Mouse (Mus musculus) cerebral cortex, adult 2 months (tissue): ENCODE results near the gene Wscd2.

Experiments used
- WGBS: fragments of 180-500 bp; shearing (Covaris S2); methylation state at CpG from one replicate; pipeline ENCODE4 v1.1.7; 2018; 5-methylcytosine and 5-hydroxymethylcytosine counted together

Gene Wscd2

GRCm38 (mm10) chr5:113490033-113490432, at the start of gene Wscd2:
Gene Wscd2 (plus strand): TSS chr5:113490333.
- 52% methylated on average over 6 of the region's 6 CpGs for WGBS

GRCm38 (mm10) chr5:113442180-113442579, 48.0 kb upstream of the Wscd2 start:
- WGBS = 87% methylated on average over 3 of the region's 3 CpGs

- 82% methylated on average over 9 of the region's 9 CpGs for WGBS
These were observed 42.0 kb upstream of the Wscd2 start for GRCm38 (mm10) chr5:113448023-113448734.

- WGBS = 86% methylated on average over 3 of the region's 3 CpGs
These were observed 40.8 kb upstream of the Wscd2 start for GRCm38 (mm10) chr5:113449336-113449735.

- WGBS = 48% methylated on average over 1 of the region's 1 CpGs
These were observed 37.4 kb upstream of the Wscd2 start for GRCm38 (mm10) chr5:113452691-113453090.

- 38% methylated on average over 4 of the region's 4 CpGs for WGBS
These were observed 36.8 kb upstream of the Wscd2 start for GRCm38 (mm10) chr5:113453356-113453755.

- 56% methylated on average over 10 of the region's 10 CpGs for WGBS
These were observed 34.1 kb upstream of the Wscd2 start for GRCm38 (mm10) chr5:113456020-113456419.

GRCm38 (mm10) chr5:113456756-113457155, 33.4 kb upstream of the Wscd2 start:
- WGBS = 77% methylated on average over 4 of the region's 4 CpGs

- WGBS = 68% methylated on average over 6 of the region's 6 CpGs
These were observed 32.9 kb upstream of the Wscd2 start for GRCm38 (mm10) chr5:113457260-113457659.

- 62% methylated on average over 7 of the region's 7 CpGs for WGBS
These were observed 30.2 kb upstream of the Wscd2 start for GRCm38 (mm10) chr5:113459942-113460341.

- 16% methylated on average over 16 of the region's 16 CpGs for whole genome bisulfite sequencing
These were observed 28.6 kb upstream of the Wscd2 start for GRCm38 (mm10) chr5:113461582-113461981.

GRCm38 (mm10) chr5:113461998-113462625, 28.0 kb upstream of the Wscd2 start:
- WGBS = 40% methylated on average over 21 of the region's 21 CpGs

GRCm38 (mm10) chr5:113464731-113465130, 25.4 kb upstream of the Wscd2 start:
- 71% methylated on average over 6 of the region's 6 CpGs for WGBS

- WGBS = 42% methylated on average over 6 of the region's 6 CpGs
These were observed 23.6 kb upstream of the Wscd2 start for GRCm38 (mm10) chr5:113466536-113466935.

- 45% methylated on average over 4 of the region's 4 CpGs for WGBS
These were observed 23.1 kb upstream of the Wscd2 start for GRCm38 (mm10) chr5:113467072-113467471.

GRCm38 (mm10) chr5:113467765-113468164, 22.4 kb upstream of the Wscd2 start:
- WGBS = 16% methylated on average over 8 of the region's 8 CpGs

- WGBS = 71% methylated on average over 5 of the region's 5 CpGs
These were observed 21.5 kb upstream of the Wscd2 start for GRCm38 (mm10) chr5:113468625-113469024.

- WGBS = 88% methylated on average over 5 of the region's 5 CpGs
These were observed 20.9 kb upstream of the Wscd2 start for GRCm38 (mm10) chr5:113469231-113469630.

- 74% methylated on average over 5 of the region's 5 CpGs for WGBS
These were observed 20.3 kb upstream of the Wscd2 start for GRCm38 (mm10) chr5:113469826-113470225.

- WGBS = 45% methylated on average over 4 of the region's 4 CpGs
These were observed 18.7 kb upstream of the Wscd2 start for GRCm38 (mm10) chr5:113471417-113471816.

GRCm38 (mm10) chr5:113472339-113472738, 17.8 kb upstream of the Wscd2 start:
- WGBS = 69% methylated on average over 7 of the region's 7 CpGs

GRCm38 (mm10) chr5:113476816-113477215, 13.3 kb upstream of the Wscd2 start:
- WGBS = 63% methylated on average over 6 of the region's 6 CpGs

GRCm38 (mm10) chr5:113479075-113479474, 11.1 kb upstream of the Wscd2 start:
- 81% methylated on average over 5 of the region's 5 CpGs for WGBS
